Mouse (Mus musculus) cerebellum, adult 8-10 months (tissue): ENCODE results near the gene Polr3b.

Source experiments
- DNase-seq: peaks from one replicate; pipeline ENCODE4 v3.0.0; 2022

Polr3b gene

GRCm38 (mm10) chr10:84621826-84622790 lies at the start of gene Polr3b:
Polr3b (plus strand) TSS chr10:84622292.
- peak; percentile 97 for DNase-seq

GRCm38 (mm10) chr10:84573671-84574420 lies 48.2 kb upstream of the Polr3b start:
- no peak for DNase-seq

GRCm38 (mm10) chr10:84576029-84576394 lies 46.1 kb upstream of the Polr3b start:
- no peak for DNase-seq

- peak; percentile 96 for DNase-seq
Measured at GRCm38 (mm10) chr10:84576395-84577070, 45.6 kb upstream of the Polr3b start, which contains the start of gene Tcp11l2. Tcp11l2 (plus strand) TSS chr10:84576626.

- peak; percentile 78 for DNase-seq
Measured at GRCm38 (mm10) chr10:84577071-84577727, 44.9 kb upstream of the Polr3b start.

- no peak for DNase-seq
Measured at GRCm38 (mm10) chr10:84578738-84579137, 43.4 kb upstream of the Polr3b start.

- no peak for DNase-seq
Measured at GRCm38 (mm10) chr10:84579527-84579926, 42.6 kb upstream of the Polr3b start.

GRCm38 (mm10) chr10:84581191-84581590 lies 40.9 kb upstream of the Polr3b start:
- DNase-seq: no peak

- no peak for DNase-seq
Measured at GRCm38 (mm10) chr10:84582236-84582635, 39.9 kb upstream of the Polr3b start.

- no peak for DNase-seq
Measured at GRCm38 (mm10) chr10:84584451-84585293, 37.4 kb upstream of the Polr3b start.

- no peak for DNase-seq
Measured at GRCm38 (mm10) chr10:84585294-84585650, 36.8 kb upstream of the Polr3b start.

- no peak for DNase-seq
Measured at GRCm38 (mm10) chr10:84590956-84591355, 31.1 kb upstream of the Polr3b start.

- no peak for DNase-seq
Measured at GRCm38 (mm10) chr10:84591640-84592148, 30.4 kb upstream of the Polr3b start.

GRCm38 (mm10) chr10:84592745-84593144 lies 29.3 kb upstream of the Polr3b start:
- no peak for DNase-seq

GRCm38 (mm10) chr10:84597127-84597785 lies 24.8 kb upstream of the Polr3b start:
- no peak for DNase-seq

- no peak for DNase-seq
Measured at GRCm38 (mm10) chr10:84598172-84598571, 23.9 kb upstream of the Polr3b start.

GRCm38 (mm10) chr10:84600136-84600535 lies 22.0 kb upstream of the Polr3b start:
- no peak for DNase-seq

GRCm38 (mm10) chr10:84604335-84604734 lies 17.8 kb upstream of the Polr3b start:
- DNase-seq: no peak

- DNase-seq: no peak
Measured at GRCm38 (mm10) chr10:84608361-84608760, 13.7 kb upstream of the Polr3b start.

- DNase-seq: no peak
Measured at GRCm38 (mm10) chr10:84610324-84610723, 11.8 kb upstream of the Polr3b start.

- DNase-seq: no peak
Measured at GRCm38 (mm10) chr10:84610783-84611182, 11.3 kb upstream of the Polr3b start.
